Mouse (Mus musculus) lung, adult 2 months (tissue): Measurements from ENCODE around the gene Kbtbd12.

Experiments used
- CTCF ChIP-seq: fragments of 200-500 bp; IDR thresholded peaks from 2 replicates; pipeline ENCODE4 v1.5.1; 2011; ENCODE audit warnings: mild to moderate bottlenecking, low read length, control low read depth; ENCODE audit not compliant: insufficient read depth
- POLR2A ChIP-seq: fragments of 200-500 bp; IDR thresholded peaks from 2 replicates; pipeline ENCODE4 v1.6.1; 2011; ENCODE audit warnings: low read depth, mild to moderate bottlenecking, control low read depth, low read length, borderline replicate concordance; ENCODE audit errors: extremely low read depth

DNA sequence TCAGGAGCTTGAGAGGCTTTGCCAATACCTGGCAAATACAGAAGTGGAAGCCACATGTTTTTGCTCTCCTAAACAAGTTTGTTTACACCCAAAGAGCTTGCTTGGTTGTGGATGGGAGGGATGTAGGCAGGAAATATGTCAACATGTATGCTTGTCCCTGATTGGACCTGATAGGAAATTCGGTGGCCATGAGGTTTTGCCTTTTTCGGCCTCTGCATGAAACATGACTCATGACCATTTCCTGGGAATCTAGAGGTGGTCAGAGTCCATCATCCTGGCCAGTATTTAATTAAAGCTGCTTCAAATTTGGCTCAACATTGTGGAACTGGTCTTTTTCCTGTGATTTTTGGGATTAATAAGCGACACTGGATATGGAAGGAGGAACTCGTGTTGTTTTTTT is 53.8 kb downstream of the Kbtbd12 start:
- no peak for TF ChIP-seq CTCF
- no peak for TF ChIP-seq POLR2A
